Mouse (Mus musculus): ENCODE results near the gene Gjb6.

Gjb6 gene

DNA sequence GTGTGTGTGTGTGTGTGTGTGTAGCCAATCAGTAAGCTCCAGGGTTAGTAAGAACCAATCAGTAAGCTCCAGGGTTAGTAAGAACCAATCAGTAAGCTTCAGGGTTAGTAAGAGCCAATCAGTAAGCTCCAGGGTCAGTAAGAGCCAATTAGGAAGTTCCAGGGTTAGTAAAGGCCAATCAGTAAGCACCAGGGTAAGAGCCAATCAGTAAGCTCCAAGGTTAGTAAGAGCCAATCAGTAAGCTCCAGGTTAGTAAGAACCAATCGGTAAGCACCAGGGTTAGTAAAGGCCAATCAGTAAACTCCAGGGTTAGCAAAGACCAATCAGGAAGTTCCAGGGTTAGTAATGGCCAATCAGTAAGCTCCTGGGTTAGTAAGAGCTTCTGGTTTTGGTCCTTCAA, 50.5 kb downstream of the Gjb6 start:
- no peak for DNase-seq

DNA sequence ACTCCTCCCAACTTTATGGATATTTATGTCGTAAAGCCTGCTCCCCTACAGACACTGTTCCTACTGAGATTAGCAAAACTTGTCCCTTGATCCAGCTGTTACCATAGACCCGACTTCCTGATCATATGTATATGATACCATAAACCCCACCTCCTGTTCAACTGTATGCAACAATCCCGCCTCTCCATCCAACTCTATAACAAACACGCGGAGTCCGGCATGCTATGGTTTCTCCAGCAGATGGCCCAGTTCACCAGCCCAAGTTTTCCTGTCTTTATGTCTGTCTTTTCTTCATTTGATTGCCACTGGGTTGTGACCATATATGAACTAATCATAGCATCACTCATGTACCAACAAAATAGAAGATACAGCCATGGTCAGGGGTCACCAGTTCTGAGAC, 57.9 kb downstream of the Gjb6 start:
- no peak for DNase-seq
